Mouse (Mus musculus) liver, embryonic 14.5 days (tissue): Measurements from ENCODE around the gene Gm10644.

ENCODE experiments used
- CTCF ChIP-seq: IDR thresholded peaks from 2 replicates; pipeline ENCODE4 v1.5.1; 2016; ENCODE audit warnings: antibody characterized with exemption, low read depth, control low read depth
- EP300 ChIP-seq: IDR thresholded peaks from 2 replicates; pipeline ENCODE4 v1.6.1; 2016; ENCODE audit warnings: antibody characterized with exemption, low read depth

GRCm38 (mm10) chr8:83895894-83896293 is 59.1 kb downstream of the Gm10644 start:
- TF ChIP-seq CTCF (peak; percentile 89), EP300 (no peak)
